Mouse (Mus musculus) liver, embryonic 14.5 days (tissue): ENCODE results near the gene Eif5b.

Experiments
- CTCF ChIP-seq: IDR thresholded peaks from 2 replicates; pipeline ENCODE4 v1.5.1; 2016; ENCODE audit warnings: antibody characterized with exemption, low read depth, control low read depth
- EP300 ChIP-seq: IDR thresholded peaks from 2 replicates; pipeline ENCODE4 v1.6.1; 2016; ENCODE audit warnings: antibody characterized with exemption, low read depth

DNA sequence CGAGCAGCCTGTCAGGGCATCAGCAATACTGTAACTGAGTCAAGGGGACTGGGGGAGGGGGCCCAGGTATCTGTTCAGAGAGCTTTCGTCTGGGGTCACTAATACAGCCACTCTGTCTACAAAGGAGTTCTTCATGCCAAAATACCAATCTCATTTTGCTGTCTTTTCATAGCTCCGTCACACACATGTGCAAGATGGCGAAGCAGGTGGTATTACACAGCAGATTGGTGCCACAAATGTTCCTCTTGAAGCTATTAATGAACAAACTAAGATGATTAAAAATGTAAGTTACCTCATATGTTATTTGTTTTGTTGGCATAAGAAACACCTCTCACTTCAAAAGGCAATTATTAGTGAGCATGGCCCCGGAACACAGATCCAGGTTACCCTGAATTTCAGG, 39.6 kb downstream of the Eif5b start:
- no peak for TF ChIP-seq CTCF
- no peak for TF ChIP-seq EP300
